Comparison of ENCODE assay signal across 34 mouse cellular contexts in genomic region chr9:66685730-66686129, GRCm38 (mm10). TPM values are rescaled to one million over a fixed set of nuclear protein-coding genes. Genes with fewer than 3 reads are reported as not detected.
"Had no signal": no experiment of that assay in that cellular context is flagged by ENCODE, and none has a peak within 500 bp of the region (broad histone marks: within the 10 kb centered on the region; RNA-seq: fewer than 3 reads in every experiment).

No protein-coding gene starts in this region.

- ATAC-seq: hindbrain, embryonic 16.5 days; hindbrain, postnatal 0 days; inflammation-experienced regulatory T-cells, adult 6 months; intestine, embryonic 16.5 days; intestine, postnatal 0 days had no signal

- H3K36me3 ChIP-seq: heart, embryonic 12.5 days; heart, embryonic 13.5 days; heart, embryonic 15.5 days; hindbrain, embryonic 10.5 days; hindbrain, embryonic 13.5 days; hindbrain, embryonic 15.5 days; kidney, embryonic 15.5 days had no signal

- H3K4me1 ChIP-seq: hindbrain, embryonic 10.5 days; hindbrain, embryonic 13.5 days; hindbrain, embryonic 15.5 days; kidney, embryonic 15.5 days had no signal

- H3K4me2 ChIP-seq: heart, embryonic 11.5 days; heart, embryonic 12.5 days; heart, embryonic 13.5 days; heart, embryonic 15.5 days; hindbrain, embryonic 13.5 days; hindbrain, embryonic 14.5 days; hindbrain, embryonic 15.5 days; kidney, embryonic 15.5 days had no signal

- H3K27ac ChIP-seq: heart, embryonic 13.5 days; heart, embryonic 15.5 days; hindbrain, embryonic 10.5 days; hindbrain, embryonic 13.5 days; hindbrain, embryonic 14.5 days; hindbrain, embryonic 15.5 days; hindbrain, postnatal 0 days; kidney, embryonic 15.5 days; kidney, postnatal 0 days; layer of hippocampus, adult 2 months; left cerebral cortex, adult 2 months had no signal

- H3K4me3 ChIP-seq: heart, embryonic 12.5 days; heart, embryonic 13.5 days; heart, embryonic 15.5 days; hindbrain, embryonic 10.5 days; hindbrain, embryonic 13.5 days; hindbrain, embryonic 15.5 days; kidney, embryonic 15.5 days; layer of hippocampus, adult 2 months; left cerebral cortex, adult 2 months had no signal

- H3K9me3 ChIP-seq: heart, embryonic 12.5 days; heart, embryonic 13.5 days; heart, embryonic 15.5 days; hindbrain, embryonic 10.5 days; hindbrain, embryonic 13.5 days; hindbrain, embryonic 15.5 days; kidney, embryonic 15.5 days had no signal

- H3K27me3 ChIP-seq: heart, embryonic 12.5 days; heart, embryonic 13.5 days; heart, embryonic 15.5 days; hindbrain, embryonic 13.5 days; hindbrain, embryonic 15.5 days; kidney, embryonic 15.5 days had no signal

- H3K9ac ChIP-seq: heart, embryonic 12.5 days; heart, embryonic 13.5 days; heart, embryonic 15.5 days; hindbrain, embryonic 13.5 days; hindbrain, embryonic 14.5 days; hindbrain, embryonic 15.5 days; kidney, embryonic 15.5 days had no signal

- DNase-seq: heart, postnatal 10 days; heart, postnatal 14 days; heart, postnatal 36 days; heart, postnatal 4 days; kidney, adult 11 months; kidney, adult 18-20 months; kidney, adult 2 months; kidney, adult 8-10 months; kidney, adult 9 months; kidney, postnatal 10 days; kidney, postnatal 14 days; kidney, postnatal 25 days; kidney, postnatal 36 days; kidney, postnatal 4 days; layer of hippocampus, adult 9-11 months; layer of hippocampus, postnatal 36 days had no signal

RNA-seq across cellular contexts. Expression of gene Car12, which starts 27.8 kb away (rescaled TPM):
- total RNA-seq: heart, postnatal 14 days; heart, postnatal 25 days; heart, postnatal 36 days had no signal
